Mouse (Mus musculus) lung, postnatal 0 days (tissue): ENCODE results near the gene Galnt4.

Experiments
- CTCF ChIP-seq: IDR thresholded peaks from 2 replicates; pipeline ENCODE4 v1.5.1; 2016; ENCODE audit warnings: antibody characterized with exemption, mild to moderate bottlenecking
- EP300 ChIP-seq: IDR thresholded peaks from 2 replicates; pipeline ENCODE4 v1.6.1; 2016; ENCODE audit warnings: antibody characterized with exemption, mild to moderate bottlenecking, control low read depth

- TF ChIP-seq CTCF (no peak), EP300 (no peak)
Observed at GRCm38 (mm10) chr10:99130611-99131010, 22.7 kb downstream of the Galnt4 start.
